Mouse (Mus musculus): ENCODE measurements around the gene Pde3a.

- TF ChIP-seq EP300 (IDR thresholded peaks at IDR 0.05; ENCODE audit: insufficient read depth, low read depth, low read length) (no peak), POLR2A (IDR thresholded peaks at IDR 0.05; ENCODE audit: insufficient read depth, low read length) (no peak)
These were observed 2.7 kb upstream of the Pde3a start for GRCm38 (mm10) chr6:141246391-141246790.

Measured in ES-Bruce4 (cell line).